In genomic region chr11:117976081-117976582, GRCm38 (mm10) we compare ENCODE assay signal across 8 mouse cellular contexts. TPM values are rescaled to one million over a fixed set of nuclear protein-coding genes. Genes with fewer than 3 reads are reported as not detected.
A peak's percentile ranks its signal among the peaks of the same experiment; 100 is the strongest.
DNase-seq lines count a peak whose midpoint lies in the region; ATAC-seq and TF ChIP-seq lines count a peak whose summit lies in the region.

No protein-coding gene starts in this region.

- TF ChIP-seq CTCF in liver, postnatal 0 days (IDR thresholded peaks at IDR 0.05; ENCODE audit: low read depth) = no peak

- H3K27me3 ChIP-seq in embryonic facial prominence, embryonic 14.5 days (replicated peaks; ENCODE audit: control insufficient read depth, insufficient read depth, low read length) = no peaks in the 10 kb centered on the region
- H3K27me3 ChIP-seq in liver, postnatal 0 days (ENCODE audit: insufficient read depth, low read length) = no peaks in the 10 kb centered on the region
- H3K27me3 ChIP-seq in neural tube, embryonic 12.5 days (replicated peaks) = no peaks in the 10 kb centered on the region

- 8% methylated on average over 8 of the region's 8 CpGs for WGBS in embryonic facial prominence, embryonic 14.5 days
- 24% methylated on average over 8 of the region's 8 CpGs for WGBS in liver, postnatal 0 days (ENCODE audit: insufficient replicate concordance)
- 3% methylated on average over 8 of the region's 8 CpGs for WGBS in neural tube, embryonic 12.5 days

- intact Hi-C loops in heart, postnatal 36 days (cut with DNase I) = no loop called here

- H3K27ac ChIP-seq in embryonic facial prominence, embryonic 14.5 days (replicated peaks; ENCODE audit: low read depth, low read length) = peak overlapping the region; percentile 80
- H3K27ac ChIP-seq in liver, postnatal 0 days (ENCODE audit: low read depth) = peak overlapping the region; percentile 29; the same call in 1 of the 2 replicates
- H3K27ac ChIP-seq in neural tube, embryonic 12.5 days = peak overlapping the region; percentile 58

- peak; percentile 79 for ATAC-seq in embryonic facial prominence, embryonic 14.5 days (ENCODE audit: low read depth)
- peak; percentile 46; the same call in 1 of the 2 replicates for ATAC-seq in liver, postnatal 0 days
- ATAC-seq in neural tube, embryonic 12.5 days (ENCODE audit: low FRiP score, low read depth) = peak; percentile 68
- no peak for ATAC-seq in erythroblast, adult 5-6 weeks (replicated peaks; ENCODE audit: low FRiP score, poor library complexity, severe bottlenecking)

- H3K4me2 ChIP-seq in embryonic facial prominence, embryonic 14.5 days (ENCODE audit: low read depth, low read length) = no peak overlapping the region; the same call in 1 of the 2 replicates
- H3K4me2 ChIP-seq in liver, postnatal 0 days (ENCODE audit: low read depth, low read length) = 0 out of 2 replicates have a peak overlapping the region, but pooled peaks have one; percentile 7
- H3K4me2 ChIP-seq in neural tube, embryonic 12.5 days (replicated peaks) = peak overlapping the region; percentile 31

- H3K4me1 ChIP-seq in embryonic facial prominence, embryonic 14.5 days (ENCODE audit: control insufficient read depth, insufficient read depth, low read length) = peaks cover 20% of the 10 kb centered on the region
- peaks cover 31% of the 10 kb centered on the region for H3K4me1 ChIP-seq in liver, postnatal 0 days (ENCODE audit: insufficient read depth)
- peaks cover 25% of the 10 kb centered on the region for H3K4me1 ChIP-seq in neural tube, embryonic 12.5 days

- no peaks in the 10 kb centered on the region for H3K36me3 ChIP-seq in embryonic facial prominence, embryonic 14.5 days (ENCODE audit: control insufficient read depth, insufficient read depth, low read length)
- no peaks in the 10 kb centered on the region for H3K36me3 ChIP-seq in liver, postnatal 0 days (replicated peaks; ENCODE audit: insufficient read depth, low read length)
- H3K36me3 ChIP-seq in neural tube, embryonic 12.5 days = no peaks in the 10 kb centered on the region

- H3K9me3 ChIP-seq in embryonic facial prominence, embryonic 14.5 days (ENCODE audit: control insufficient read depth, low read length) = no peaks in the 10 kb centered on the region
- H3K9me3 ChIP-seq in liver, postnatal 0 days (ENCODE audit: low read length) = no peaks in the 10 kb centered on the region
- no peaks in the 10 kb centered on the region for H3K9me3 ChIP-seq in neural tube, embryonic 12.5 days

- no peak overlapping the region for H3K4me3 ChIP-seq in embryonic facial prominence, embryonic 14.5 days (ENCODE audit: low read depth, low read length)
- no peak overlapping the region for H3K4me3 ChIP-seq in liver, postnatal 0 days (ENCODE audit: low read depth, low read length)
- no peak overlapping the region for H3K4me3 ChIP-seq in neural tube, embryonic 12.5 days

- no peak overlapping the region for H3K9ac ChIP-seq in embryonic facial prominence, embryonic 14.5 days (ENCODE audit: low read depth, low read length)
- no peak overlapping the region for H3K9ac ChIP-seq in liver, postnatal 0 days (replicated peaks)
- H3K9ac ChIP-seq in neural tube, embryonic 12.5 days = peak overlapping the region; percentile 36; the same call in 1 of the 2 replicates

- peak; percentile 73 for DNase-seq in adrenal gland, adult 2 months
- DNase-seq in adrenal gland, adult 8-10 months = no peak
- peak; percentile 69 for DNase-seq in R1 (ENCODE audit: low read depth, low spot score)
- DNase-seq in embryonic facial prominence, embryonic 14.5 days (ENCODE audit: low spot score) = peak; percentile 81
- DNase-seq in heart, postnatal 36 days = peak; percentile 60 to 65
- DNase-seq in liver, postnatal 0 days = peak; percentile 64

- TF ChIP-seq EP300 in liver, postnatal 0 days (IDR thresholded peaks at IDR 0.05; ENCODE audit: low read depth) = no peak

RNA-seq across cellular contexts. Expression of gene Socs3, which starts 6.3 kb away (rescaled TPM):
- 1 to 10 TPM; 3.2 to 6.9 TPM for total RNA-seq in adrenal gland, adult 2 months (2021)
- 14.1 and 14.8 TPM in 2 replicates for polyA plus RNA-seq in adrenal gland, adult 2 months (2012; rRNA removed)
- total RNA-seq in adrenal gland, adult 8-10 months (2022) = 10 to 100 TPM in 1 of 4 experiments, 1 to 10 TPM in 3; 4.4 to 14.6 (median 5.4) TPM
- polyA plus RNA-seq in embryonic facial prominence, embryonic 14.5 days (2014; fragmentation: Nextera tagmentation; extraction: Ambion mirVana) = 6.8 and 8.3 TPM in 2 replicates
- 1 to 10 TPM; 3.4 to 3.8 TPM for total RNA-seq in heart, postnatal 36 days (2021)
- polyA plus RNA-seq in liver, postnatal 0 days (2015; fragmentation: Nextera tagmentation; extraction: Ambion mirVana) = 3.5 and 5.8 TPM in 2 replicates
- polyA plus RNA-seq in neural tube, embryonic 12.5 days (2016; fragmentation: Nextera tagmentation; extraction: Ambion mirVana) = 9.2 and 10.1 TPM in 2 replicates
- 0.19 and 0.42 TPM in 2 replicates for total RNA-seq in erythroblast, adult 5-6 weeks (2015; ENCODE audit: low replicate concordance)
- 1.3 and 1.5 TPM in 2 replicates for total RNA-seq in erythroblast, adult 5-6 weeks (2017; ENCODE audit: low replicate concordance)

RNA-seq across cellular contexts. Expression of gene Pgs1, which starts 10.0 kb away (rescaled TPM):
- 10 to 100 TPM; 53.9 to 54.5 TPM for total RNA-seq in adrenal gland, adult 2 months (2021)
- polyA plus RNA-seq in adrenal gland, adult 2 months (2012; rRNA removed) = 99.4 and 165 TPM in 2 replicates
- 10 to 100 TPM; 52.7 to 76.9 (median 68.2) TPM for total RNA-seq in adrenal gland, adult 8-10 months (2022)
- polyA plus RNA-seq in embryonic facial prominence, embryonic 14.5 days (2014; fragmentation: Nextera tagmentation; extraction: Ambion mirVana) = 31.0 and 34.7 TPM in 2 replicates
- total RNA-seq in heart, postnatal 36 days (2021) = 10 to 100 TPM; 17.8 to 20.0 TPM
- 9.1 and 10.1 TPM in 2 replicates for polyA plus RNA-seq in liver, postnatal 0 days (2015; fragmentation: Nextera tagmentation; extraction: Ambion mirVana)
- 50.2 and 50.3 TPM in 2 replicates for polyA plus RNA-seq in neural tube, embryonic 12.5 days (2016; fragmentation: Nextera tagmentation; extraction: Ambion mirVana)
- total RNA-seq in erythroblast, adult 5-6 weeks (2015; ENCODE audit: low replicate concordance) = 9.2 and 14.6 TPM in 2 replicates
- 20.8 and 32.9 TPM in 2 replicates for total RNA-seq in erythroblast, adult 5-6 weeks (2017; ENCODE audit: low replicate concordance)

Comparison
In these comparisons a context has a peak if more than half of its experiments do, and no peak if none do; other contexts are left out.
1. H3K27ac ChIP-seq: peak in every context shown above with its lines; median percentile 80 in embryonic facial prominence, embryonic 14.5 days; 58 in neural tube, embryonic 12.5 days; 29 in liver, postnatal 0 days.